Mouse (Mus musculus) layer of hippocampus, postnatal 36 days (tissue): Measurements from ENCODE around the gene Fat4. TPM values are rescaled to one million over a fixed set of nuclear protein-coding genes. Genes with fewer than 3 reads are reported as not detected.

Source experiments
- DNase-seq, 2 experiments: peaks; one replicate each; pipeline ENCODE4 v3.0.0; 2022
- total RNA-seq, 2 experiments: library from RNA; stranded (reverse); gene quantifications; 2 replicates each; pipeline ENCODE4 v1.2.3; 2021

Gene Fat4
- total RNA-seq, 2 experiments from 2014 or later: 28.4 to 35.2 TPM

DNA sequence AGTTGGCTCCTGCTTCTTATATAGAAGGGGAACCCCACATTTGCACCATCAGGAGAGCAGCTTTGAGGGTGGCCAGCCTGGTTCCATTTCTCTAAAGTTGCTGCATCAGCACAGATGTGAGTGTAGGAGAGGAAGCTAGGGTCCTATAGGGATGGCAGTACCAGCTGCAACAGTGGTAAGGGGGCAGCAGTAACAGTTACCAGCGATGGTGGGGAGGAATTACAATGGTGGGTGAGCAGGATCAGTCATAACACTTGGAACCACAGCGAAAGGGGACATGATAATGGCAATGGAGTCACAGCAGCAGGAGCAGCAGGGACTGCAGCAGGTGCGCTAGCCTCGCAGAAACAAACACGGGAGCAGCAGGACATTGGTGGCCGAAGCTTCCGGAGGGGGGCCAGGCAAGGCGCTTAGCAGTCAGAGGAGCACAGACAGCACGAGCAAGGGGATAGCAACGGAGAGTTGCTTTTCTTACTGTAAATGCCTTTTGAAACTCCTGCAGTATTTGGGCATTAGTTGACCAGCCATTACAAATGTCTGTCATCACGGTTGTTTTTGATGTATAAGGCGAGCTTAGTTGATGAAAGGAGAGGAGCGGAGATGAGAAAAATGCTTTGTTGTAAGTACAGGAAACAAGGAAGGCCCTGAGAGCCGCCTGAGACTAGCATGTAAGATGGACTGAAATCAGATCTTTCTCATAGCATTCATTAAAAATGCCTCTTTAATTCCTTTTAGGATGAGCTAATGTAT, 21.1 kb downstream of the Fat4 start:
- DNase-seq: no peak

DNA sequence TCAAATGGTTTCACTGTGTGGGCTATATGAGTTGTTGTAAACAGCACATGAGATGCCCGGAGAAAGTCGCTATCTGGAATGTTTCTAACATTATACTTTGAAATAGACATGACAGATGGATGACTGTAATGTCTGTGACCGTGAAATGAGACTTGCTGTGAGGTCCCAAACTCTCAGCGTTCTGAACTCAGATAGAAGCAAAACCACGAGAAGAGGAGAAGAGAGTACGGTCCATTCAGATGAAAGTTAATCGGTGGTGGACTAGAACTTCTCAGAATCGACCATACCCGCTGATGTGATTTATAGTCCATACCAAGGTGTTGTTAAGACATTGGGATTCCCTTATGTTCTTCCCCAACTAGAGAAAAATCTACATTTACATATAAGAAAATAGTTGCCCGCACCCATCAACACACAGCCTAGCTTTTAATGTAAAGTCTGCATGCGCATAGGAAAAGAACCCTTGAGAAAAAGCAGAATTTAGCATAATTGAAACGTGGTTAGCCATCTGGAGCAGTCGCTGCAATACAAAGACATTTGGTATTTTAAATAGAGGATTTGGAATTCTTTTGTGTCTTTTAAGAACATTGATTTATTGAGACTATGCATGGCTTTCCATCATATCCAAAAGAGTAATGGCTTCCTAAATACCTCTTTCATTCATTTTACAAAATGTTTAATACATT, 21.8 kb downstream of the Fat4 start:
- no peak for DNase-seq

DNA sequence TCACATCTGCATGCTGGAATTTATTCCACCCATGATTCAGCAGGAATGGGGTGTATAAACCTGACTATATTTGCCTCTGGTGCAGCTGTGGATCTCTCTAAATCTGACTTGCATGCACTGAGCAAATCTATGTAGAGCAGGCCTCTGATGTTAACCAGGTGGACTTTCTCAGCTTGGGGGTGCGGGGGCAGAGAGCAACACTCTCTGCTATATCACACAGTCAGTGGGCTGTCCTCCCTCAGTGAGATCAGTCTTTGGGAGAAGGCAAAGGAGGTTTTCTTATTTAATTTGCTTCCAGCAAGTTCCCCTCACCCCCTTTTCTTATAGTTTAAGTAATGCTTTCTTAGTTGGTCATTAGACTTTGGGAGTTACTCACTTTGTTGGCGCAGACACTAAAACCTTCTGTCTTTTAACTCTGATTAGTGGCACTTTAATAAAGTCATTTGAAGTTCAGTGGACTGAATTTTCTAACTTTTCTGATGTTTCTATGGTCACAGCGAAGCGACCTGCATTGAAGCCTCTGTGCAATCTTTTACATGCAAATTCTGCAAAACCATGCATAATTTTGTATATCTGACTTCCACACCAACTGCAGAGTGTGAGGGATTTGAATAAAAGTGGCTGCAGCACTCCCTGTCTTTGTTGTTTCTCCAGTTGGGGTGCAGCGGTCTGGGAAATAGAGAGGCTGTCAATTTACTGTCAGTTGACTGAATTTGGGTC, 26.2 kb downstream of the Fat4 start:
- DNase-seq: no peak

DNA sequence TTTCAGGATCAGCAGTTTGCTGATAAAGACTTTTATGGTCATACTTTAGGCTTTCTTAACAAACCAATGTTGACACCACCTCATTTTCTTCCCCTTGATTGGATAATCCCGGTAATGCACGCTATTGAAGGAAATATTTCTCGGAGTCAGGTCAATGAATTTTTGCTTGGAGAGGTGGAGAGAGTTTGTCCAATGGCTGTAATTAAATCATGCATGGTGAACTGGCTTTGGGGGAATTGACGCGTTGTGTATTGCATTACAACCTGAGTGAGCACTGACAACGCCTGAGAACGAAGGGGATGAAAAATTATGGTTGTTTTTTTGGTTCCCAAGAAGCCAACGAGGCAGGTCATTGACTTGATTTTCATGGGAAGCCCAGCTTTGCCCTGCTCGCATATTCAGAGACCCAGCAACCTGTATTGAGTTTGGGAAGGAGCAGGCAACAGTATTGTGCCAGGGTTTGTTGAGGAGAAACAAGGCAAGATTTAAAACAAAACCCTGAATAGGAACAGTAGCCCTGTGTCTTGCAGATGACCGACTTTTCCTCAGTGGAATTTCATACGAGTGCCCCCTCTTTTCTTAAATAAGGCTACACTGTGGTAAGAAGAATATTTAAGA, 26.9 kb downstream of the Fat4 start:
- DNase-seq: no peak

DNA sequence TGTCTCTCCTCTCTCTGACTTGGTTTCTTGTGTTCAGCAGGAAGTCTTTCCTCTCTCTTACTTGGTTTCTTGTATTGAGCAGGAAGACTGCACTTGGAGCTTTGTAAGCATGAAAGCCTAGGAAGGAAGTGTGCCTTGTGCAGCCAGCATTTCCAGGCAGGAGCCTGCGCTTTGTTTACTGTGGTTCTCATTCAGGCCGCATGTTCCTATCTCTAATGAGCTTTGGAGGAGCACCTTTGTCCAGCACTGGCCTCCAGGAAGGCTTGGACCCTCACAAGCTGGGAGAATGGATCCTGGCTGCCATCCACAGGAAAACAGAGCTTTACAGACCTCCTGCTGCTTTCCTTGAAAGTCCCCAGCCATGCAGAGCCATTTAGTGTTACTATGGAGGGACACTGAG, 32.2 kb downstream of the Fat4 start:
- DNase-seq: no peak

DNA sequence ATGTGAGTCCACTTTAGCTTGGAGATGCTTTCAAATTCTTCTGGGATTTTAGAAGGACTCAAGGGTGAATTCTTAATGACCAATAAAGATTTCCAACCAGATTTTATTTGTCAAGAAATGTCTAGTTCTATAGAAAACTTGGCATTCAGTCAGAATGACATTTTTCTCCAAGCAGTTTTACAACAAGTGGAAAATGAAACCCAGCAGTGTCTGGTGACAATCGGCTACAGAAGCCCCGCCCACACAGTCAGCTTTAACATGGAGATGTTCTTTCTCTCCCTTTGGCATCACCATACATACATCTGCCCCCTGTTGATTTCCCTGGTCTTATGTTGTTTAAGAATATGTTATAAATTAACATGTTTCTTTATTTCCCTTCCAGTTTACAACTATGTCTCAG, 34.3 kb downstream of the Fat4 start:
- DNase-seq: no peak

DNA sequence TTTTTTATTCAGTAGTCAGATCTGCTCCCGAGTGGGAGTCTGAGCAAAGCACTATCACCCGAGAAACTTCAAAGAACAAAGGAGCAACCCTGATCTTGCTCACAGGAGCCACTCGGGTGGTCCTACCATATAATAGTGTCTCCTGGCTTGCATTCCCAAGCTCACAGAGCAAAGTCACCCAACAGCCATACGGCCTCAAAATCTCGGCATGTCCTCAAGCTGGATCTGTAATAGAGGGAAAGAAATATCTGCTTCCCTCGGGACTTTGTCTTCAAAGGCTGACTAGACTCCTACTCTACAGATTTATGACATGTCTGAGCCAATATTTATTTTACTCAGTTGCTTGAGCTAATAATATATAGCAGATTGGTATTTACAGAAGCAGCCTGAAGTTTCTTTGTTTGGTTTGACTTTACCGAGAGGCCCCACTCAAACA, 36.5 kb downstream of the Fat4 start:
- no peak for DNase-seq

DNA sequence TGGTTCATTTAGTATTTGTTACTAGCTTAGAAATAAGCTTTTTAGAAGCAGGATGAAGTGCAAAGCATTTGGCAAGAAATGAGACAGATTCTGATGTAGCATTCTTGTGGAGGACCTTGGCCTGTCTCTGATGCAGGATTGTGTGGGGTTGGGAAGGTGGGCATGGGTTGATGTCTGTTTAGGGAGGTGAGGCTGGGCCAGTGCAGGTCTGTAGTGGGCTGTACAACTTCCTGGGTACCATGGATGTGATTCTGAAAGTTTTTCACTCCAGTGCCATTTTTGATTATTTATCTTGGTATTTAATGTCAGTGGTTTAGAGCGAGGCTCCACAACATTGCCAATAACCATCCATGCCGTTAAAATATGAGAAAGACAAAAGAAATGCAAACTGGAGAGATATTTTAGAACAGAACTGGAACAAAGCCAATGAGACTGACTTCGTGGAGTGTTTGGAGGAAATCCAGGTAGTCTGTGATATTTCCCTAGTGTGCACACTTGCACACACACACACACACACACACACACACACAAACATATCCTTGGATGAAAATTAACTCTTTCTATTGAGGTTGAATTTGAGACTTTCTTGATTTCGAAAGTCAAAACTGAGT, 41.4 kb downstream of the Fat4 start:
- DNase-seq: no peak

DNA sequence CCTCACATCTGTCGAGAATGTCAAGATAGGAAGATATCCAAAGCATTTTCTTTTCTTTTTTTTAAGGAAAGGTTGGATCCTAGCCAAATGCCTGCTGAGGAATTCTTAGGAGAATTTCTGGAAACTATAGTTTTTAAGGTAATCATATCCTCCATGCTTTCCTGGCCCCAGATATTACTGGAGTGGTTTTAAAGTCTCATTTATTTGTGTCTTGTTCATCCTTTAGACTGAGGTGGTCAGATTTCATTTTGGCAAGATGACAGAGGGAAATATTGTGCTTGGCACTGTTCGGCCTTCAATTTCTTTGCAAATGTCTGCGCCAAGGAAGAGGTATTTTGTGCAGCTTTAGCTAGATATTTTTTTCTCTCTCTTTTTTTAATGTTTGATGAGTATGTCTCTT, 42.0 kb downstream of the Fat4 start:
- DNase-seq: no peak

DNA sequence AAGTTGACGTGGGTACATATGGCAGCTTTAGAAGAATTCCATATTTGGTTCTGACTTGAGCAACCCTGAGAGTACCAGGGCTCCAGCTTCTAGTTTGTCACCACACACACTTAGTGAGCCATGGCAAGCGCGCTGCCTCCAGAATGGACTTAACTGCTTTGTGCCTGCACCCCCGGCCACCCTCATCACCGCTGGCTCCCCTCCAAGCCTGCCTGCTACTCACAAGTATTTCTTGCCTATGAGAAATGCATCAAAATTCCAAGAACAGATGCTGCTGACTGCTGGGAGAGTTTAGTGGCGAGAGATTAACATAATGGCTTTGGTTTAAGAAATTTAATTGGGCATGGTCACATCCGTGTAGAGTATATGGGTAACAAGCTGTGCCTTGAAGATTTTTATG, 48.0 kb downstream of the Fat4 start:
- DNase-seq: peak; percentile 31 to 44

DNA sequence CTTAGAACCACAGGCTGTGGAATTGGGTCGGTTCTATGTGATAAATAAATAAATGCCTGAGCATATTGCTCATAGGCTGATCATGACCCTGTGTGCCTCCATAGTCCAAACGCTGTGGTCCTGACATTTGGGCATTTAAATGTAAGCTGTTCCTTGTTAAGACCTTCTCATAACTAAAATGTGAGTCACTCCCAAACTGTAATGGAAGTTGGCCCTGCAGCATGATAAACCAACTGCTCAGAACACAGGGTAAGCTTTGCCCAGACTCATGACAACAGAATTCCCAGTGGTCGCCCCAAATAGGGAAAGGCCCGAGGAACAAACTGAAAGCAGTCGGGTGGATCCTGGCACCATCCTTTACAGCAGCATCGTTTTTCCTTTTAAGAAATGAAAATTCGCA, 49.7 kb downstream of the Fat4 start:
- DNase-seq: no peak

DNA sequence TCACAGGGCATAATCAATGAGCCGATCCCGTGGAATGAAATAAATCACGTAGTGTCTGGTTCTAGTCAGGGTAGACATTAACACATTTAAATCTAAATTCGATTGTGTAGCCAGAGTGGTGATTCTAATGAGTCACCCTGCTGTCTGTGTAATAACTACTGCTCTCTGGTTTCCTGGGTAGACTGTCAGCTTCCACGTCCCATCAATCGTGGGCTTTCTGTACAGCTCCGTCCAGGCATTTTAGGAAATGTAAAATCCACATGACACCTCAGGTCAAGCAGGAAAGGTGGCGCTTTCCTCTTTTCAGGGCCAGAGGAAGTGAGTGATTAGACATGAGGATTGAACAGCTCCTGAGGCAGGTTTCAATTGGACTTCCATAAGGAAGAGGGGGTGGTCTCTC, 50.4 kb downstream of the Fat4 start:
- DNase-seq: no peak

DNA sequence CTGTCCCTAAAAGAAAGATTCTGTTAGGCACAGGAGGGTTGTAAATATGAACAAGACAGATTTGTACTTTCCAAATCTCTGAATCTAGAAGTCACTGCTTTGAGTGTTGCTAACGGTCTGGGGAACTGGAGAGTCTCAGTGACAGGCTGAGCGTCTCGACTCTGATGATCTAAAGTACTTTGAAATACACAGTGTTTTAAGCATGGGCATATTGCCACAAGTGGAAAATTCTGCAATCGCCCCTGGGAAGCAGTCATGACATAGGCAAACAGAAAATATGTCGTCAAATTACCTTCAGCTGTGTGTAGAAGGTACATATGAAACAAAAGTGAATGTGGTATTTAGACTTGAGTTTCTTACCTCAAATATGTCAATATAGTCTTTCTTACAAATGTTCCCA, 51.4 kb downstream of the Fat4 start:
- DNase-seq: no peak

DNA sequence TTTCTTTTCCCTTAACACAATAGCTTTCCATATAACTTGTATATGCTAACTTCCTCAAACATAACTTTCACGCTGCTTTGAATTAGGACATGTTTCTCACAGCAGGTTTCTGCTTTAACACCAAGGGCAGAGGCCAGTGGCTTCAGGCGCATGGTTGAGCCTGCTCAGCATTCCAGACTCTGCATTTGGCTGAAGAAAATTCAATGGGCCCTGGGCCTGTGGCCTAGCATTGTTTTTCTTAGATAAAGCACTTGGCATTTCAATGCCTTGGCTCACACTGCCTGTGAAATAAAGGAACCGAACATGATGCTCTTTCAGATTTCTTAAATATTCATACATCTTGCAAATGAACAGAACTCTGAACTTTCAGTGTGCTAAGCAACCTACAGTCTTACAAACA, 52.8 kb downstream of the Fat4 start:
- no peak for DNase-seq

DNA sequence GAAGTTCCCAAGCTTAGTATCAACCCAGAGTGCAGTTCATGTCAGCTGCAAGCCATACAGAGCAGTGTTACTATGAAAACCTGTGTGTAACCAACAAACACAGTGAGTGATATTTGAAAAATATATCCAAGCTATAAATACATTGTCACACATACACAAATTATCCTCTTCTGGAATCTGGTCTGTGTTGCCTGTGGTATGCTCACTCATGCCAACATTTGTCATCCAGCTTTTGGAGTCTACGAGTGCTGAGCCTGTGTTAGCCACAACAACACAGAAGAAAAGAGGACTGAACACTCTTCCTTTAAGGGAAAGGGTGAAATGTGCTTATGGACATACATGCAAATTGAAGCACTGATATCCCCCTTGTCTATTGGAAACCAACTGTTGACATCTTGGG, 53.6 kb downstream of the Fat4 start:
- DNase-seq: no peak

DNA sequence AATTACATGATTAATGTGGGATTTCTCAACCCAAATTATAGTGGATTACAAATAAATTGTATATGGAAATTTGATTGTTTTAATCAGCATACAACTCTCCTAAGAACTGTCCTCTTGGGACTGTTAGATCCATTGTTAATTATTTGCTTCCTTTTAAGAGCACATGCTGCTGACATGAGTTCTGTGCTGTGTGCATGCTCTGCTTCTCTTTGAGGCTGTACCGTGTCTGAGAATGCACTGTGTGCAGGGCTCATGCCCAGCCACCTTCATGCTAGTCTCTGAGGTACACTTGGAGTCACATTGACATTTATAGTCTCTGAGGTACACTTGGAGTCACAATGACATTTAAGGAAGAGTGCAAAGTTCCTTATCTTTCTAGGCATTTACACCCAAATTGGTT, 58.4 kb downstream of the Fat4 start:
- DNase-seq: no peak

DNA sequence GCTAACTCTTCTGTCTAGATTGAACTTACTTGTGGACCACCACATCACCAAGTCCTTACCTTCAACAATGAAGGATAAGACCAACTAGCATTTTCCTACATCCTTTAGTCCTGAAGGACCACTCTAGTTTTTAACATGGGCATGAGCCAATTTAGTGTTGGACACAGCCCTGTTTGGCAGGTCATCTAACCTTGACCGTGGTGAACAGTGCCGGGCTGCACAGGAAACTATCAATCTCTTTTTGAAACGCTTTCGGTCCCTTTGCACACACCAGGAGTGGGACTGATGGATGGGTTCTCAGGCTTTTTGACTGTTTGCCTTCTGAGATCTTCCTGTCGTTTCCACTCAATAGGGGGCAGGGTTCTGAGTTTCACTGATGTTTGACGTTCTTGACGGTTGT, 61.0 kb downstream of the Fat4 start:
- no peak for DNase-seq

DNA sequence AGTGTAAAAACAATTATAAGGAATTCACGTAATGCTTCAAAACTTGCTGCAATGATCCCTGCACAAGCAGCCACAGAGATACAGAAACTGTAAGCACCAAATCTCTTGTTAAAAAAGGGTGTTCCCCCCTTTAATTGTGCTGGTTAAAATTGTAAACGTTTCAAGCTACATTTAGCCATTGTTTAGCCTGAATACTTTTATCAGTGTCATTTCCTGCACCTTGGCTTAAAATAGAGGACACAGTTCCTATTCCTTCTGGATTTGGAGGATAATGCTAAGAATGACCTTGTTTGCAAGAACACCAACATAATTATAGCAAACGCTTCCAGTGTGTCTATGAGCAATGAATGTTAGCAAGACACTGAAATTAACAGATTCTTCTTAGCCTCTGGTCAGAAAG, 65.9 kb downstream of the Fat4 start:
- no peak for DNase-seq

DNA sequence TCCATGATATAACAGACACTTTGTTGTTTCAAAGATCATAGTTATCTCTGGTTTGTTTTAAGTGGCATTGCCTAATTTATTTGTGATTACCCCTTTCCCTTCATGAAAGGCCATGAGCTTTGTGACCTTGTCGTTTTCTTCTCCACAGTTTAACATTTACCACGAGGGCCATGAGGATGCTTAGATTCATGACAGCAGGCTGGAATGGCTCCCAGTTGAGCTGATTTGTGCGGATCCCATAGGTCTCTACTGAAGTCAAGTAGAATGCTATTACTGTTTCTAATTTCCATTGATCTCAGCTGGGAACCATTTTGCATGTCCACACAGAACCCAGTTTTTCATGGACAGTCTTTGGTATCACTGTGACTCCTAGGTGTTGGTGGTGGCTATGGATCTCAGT, 67.5 kb downstream of the Fat4 start:
- DNase-seq: no peak

DNA sequence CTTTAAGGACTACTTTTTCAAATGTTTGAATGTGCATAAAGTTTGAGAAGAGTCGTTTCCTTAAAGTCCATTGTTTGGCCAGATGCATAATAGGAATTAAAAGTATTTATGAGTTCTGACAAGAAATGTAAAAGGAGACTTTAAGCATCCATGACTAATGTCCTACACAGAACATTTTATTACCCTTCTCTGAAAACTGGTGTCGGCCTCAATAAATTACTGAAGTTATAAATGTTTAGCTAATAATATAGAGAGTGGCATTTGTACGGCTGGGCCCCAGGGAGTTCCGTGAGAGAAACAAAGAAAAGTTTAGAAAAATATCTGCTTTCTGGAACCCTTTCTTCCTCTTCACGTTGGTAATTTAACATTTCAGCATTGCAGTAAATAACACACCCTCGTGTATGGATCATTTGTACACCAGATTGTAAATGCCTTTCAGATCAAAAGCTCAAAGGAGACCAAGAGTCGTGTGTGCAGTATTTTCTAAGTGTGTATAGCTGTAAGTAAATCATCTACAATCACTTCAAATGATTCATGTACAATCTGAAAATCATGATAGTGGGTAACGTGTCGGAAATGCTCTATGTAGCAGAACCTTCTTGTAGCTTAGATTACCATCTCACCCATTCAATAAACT, 69.4 kb downstream of the Fat4 start:
- no peak for DNase-seq

DNA sequence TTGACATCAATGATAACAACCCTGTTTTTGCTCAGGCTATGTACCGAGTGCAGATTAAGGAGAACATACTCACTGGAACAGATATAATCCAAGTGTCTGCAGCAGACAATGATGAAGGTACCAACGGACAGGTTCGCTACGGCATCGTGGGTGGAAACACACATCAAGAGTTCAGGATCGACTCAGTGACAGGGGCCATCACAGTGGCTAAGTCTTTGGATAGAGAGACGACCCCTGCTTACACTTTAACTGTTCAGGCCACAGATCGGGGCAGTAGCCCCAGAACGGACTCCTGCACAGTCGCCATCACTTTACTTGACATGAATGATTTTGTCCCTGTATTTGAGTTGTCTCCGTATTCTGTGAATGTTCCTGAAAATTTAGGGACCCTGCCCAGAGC, 70.4 kb downstream of the Fat4 start:
- DNase-seq: no peak

DNA sequence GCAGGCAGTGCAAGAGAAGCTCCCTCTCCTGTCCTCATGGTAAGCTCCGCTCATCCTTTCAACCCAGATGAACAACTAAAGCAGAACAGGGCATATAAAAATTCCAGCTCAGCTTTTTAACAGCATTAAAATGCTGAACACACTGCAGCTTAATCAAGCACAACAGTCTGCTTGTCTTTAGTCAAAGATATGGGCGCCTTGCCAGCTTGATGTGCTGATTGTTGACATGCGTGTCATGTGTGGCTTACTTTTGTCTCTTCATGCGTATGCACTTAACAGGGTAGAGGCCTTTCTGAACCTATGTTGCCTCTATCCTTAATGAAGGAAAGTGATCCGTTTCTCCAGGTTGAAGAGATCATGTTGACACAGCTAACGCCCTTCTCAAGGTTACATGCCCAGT, 75.6 kb downstream of the Fat4 start:
- DNase-seq: no peak
